Mouse (Mus musculus) ES-E14 (cell line): Measurements from ENCODE around the gene Tmem205. TPM values are rescaled to one million over a fixed set of nuclear protein-coding genes. Genes with fewer than 3 reads are reported as not detected.

Experiments
- DNase-seq: peaks from one replicate; pipeline ENCODE4 v3.0.0-alpha.2; 2013; ENCODE audit warnings: low read depth, low spot score
- H3K27ac ChIP-seq: 2 replicates; pipeline ENCODE4 v1.5.1; 2012; ENCODE audit warnings: low read depth, mild to moderate bottlenecking, low read length, moderate library complexity, mixed read lengths; ENCODE audit not compliant: poor library complexity, insufficient read depth, severe bottlenecking
- H3K36me3 ChIP-seq: 2 replicates; pipeline ENCODE4 v1.6.1; 2012; ENCODE audit warnings: mild to moderate bottlenecking, low read length, moderate library complexity, mixed read lengths; ENCODE audit not compliant: control insufficient read depth, poor library complexity, insufficient read depth, severe bottlenecking
- H3K4me1 ChIP-seq, 2 experiments: fragments of 150-350 bp in 1 of 2; sonication (generic) in 1 of 2; 2 replicates each; pipeline ENCODE4 v1.6.1; 2012; ENCODE audit warnings: low read length in 2 of 2, mild to moderate bottlenecking in 1 of 2, mixed read lengths in 1 of 2; ENCODE audit not compliant: control insufficient read depth in 2 of 2, insufficient read depth in 2 of 2, poor library complexity in 1 of 2
- H3K4me3 ChIP-seq, 2 experiments: fragments of 150-350 bp in 1 of 2; sonication (generic) in 1 of 2; 2 replicates each; pipeline ENCODE4 v1.5.1; 2012; ENCODE audit warnings: low read length in 2 of 2, low read depth in 1 of 2, mild to moderate bottlenecking in 1 of 2, mixed read lengths in 1 of 2; ENCODE audit not compliant: insufficient read depth in 1 of 2, poor library complexity in 1 of 2, severe bottlenecking in 1 of 2
- H3K9ac ChIP-seq: 2 replicates; pipeline ENCODE4 v1.6.1; 2012; ENCODE audit warnings: low read depth, mild to moderate bottlenecking, low read length, mixed read lengths; ENCODE audit not compliant: poor library complexity, insufficient read depth, severe bottlenecking
- H3K9me3 ChIP-seq: fragments of 150-350 bp; sonication (generic); 2 replicates; pipeline ENCODE4 v1.6.1; 2012; ENCODE audit warnings: low read depth, mild to moderate bottlenecking, low read length; ENCODE audit not compliant: control insufficient read depth, insufficient read depth
- CHD2 ChIP-seq: IDR thresholded peaks from 2 replicates; pipeline ENCODE4 v1.6.1; 2014; ENCODE audit warnings: mild to moderate bottlenecking, low read depth, low read length, inconsistent platforms
- HCFC1 ChIP-seq: IDR thresholded peaks from 2 replicates; pipeline ENCODE4 v1.6.1; 2012; ENCODE audit warnings: low read length, inconsistent platforms, borderline replicate concordance; ENCODE audit not compliant: insufficient read depth
- MAFK ChIP-seq: IDR thresholded peaks from 2 replicates; pipeline ENCODE4 v1.6.1; 2014; ENCODE audit warnings: mild to moderate bottlenecking, low read depth, low read length, inconsistent platforms; ENCODE audit not compliant: insufficient read depth
- ZC3H11A ChIP-seq: IDR thresholded peaks from 2 replicates; pipeline ENCODE4 v1.6.1; 2012; ENCODE audit warnings: low read depth, mild to moderate bottlenecking, inconsistent platforms, low read length, borderline replicate concordance
- ZNF384 ChIP-seq: IDR thresholded peaks from 2 replicates; pipeline ENCODE4 v1.6.1; 2012; ENCODE audit warnings: low read depth, low read length, inconsistent platforms
- in situ Hi-C, 2 experiments: fragments of 600-800 bp; cut with MboI; formaldehyde crosslinking; loops; one replicate each; pipeline ENCODE4 v1.15.1; 2025; ENCODE audit warnings: low sequenced_read_pairs in 2 of 2, inconsistent platforms in 1 of 2; ENCODE audit not compliant: unreplicated experiment in 2 of 2
- total RNA-seq: library from RNA; depleted of rRNA; stranded (reverse); fragments of 300-350 nt; gene quantifications from 2 replicates; pipeline ENCODE4 v1.2.3, GENCODE M21; 2012

Gene Tmem205
- total RNA-seq, 1 experiment = 38.1 TPM

- no peak for TF ChIP-seq MAFK
- no peak for TF ChIP-seq ZNF384
- TF ChIP-seq ZC3H11A = no peak
- TF ChIP-seq CHD2 = no peak
- TF ChIP-seq HCFC1 = no peak
- Histone ChIP-seq H3K27ac (no peak within 1 kb of the TSS), H3K9me3 (no peaks in the 10 kb centered on the region), H3K9ac (peak within 1 kb of the TSS; percentile 42; the same call in 1 of the 2 replicates), H3K4me3 (peak within 1 kb of the TSS; percentile 54 to 68), H3K36me3 (no peaks in the 10 kb centered on the region), H3K4me1 (peaks cover 0 to 7% of the 10 kb centered on the region in 2 experiments; a peak in 2 of 4 replicates)
- no peak for DNase-seq
- in situ Hi-C loops = no loop called here
These were observed 36.1 kb upstream of the Tmem205 start, which contains the start of gene Epor for GRCm38 (mm10) chr9:21963417-21963816. Epor (minus strand) TSS chr9:21963506.

GRCm38 (mm10) chr9:21962416-21963059 lies 35.2 kb upstream of the Tmem205 start:
- H3K9ac ChIP-seq = peak overlapping the region; percentile 42; the same call in 1 of the 2 replicates
- H3K9me3 ChIP-seq = no peaks in the 10 kb centered on the region
- TF ChIP-seq MAFK (no peak), HCFC1 (no peak), ZC3H11A (no peak), CHD2 (no peak), ZNF384 (no peak)
- no peak overlapping the region for H3K27ac ChIP-seq
- in situ Hi-C loops = no loop called here
- no peaks in the 10 kb centered on the region; the same call in 1 of the 2 replicates for H3K36me3 ChIP-seq
- peak; percentile 56 for DNase-seq
- H3K4me1 ChIP-seq = peaks cover 0 to 9% of the 10 kb centered on the region in 2 experiments; a peak in 2 of 4 replicates
- peak overlapping the region; percentile 54 to 68 for H3K4me3 ChIP-seq

- Histone ChIP-seq H3K4me3 (peak overlapping the region; percentile 54 to 68), H3K36me3 (no peaks in the 10 kb centered on the region; the same call in 1 of the 2 replicates), H3K9ac (peak overlapping the region; percentile 42), H3K27ac (no peak overlapping the region), H3K9me3 (no peaks in the 10 kb centered on the region), H3K4me1 (peaks cover 0 to 9% of the 10 kb centered on the region in 2 experiments; a peak in 2 of 4 replicates)
- TF ChIP-seq ZNF384 (no peak), ZC3H11A (no peak), CHD2 (no peak), MAFK (no peak), HCFC1 (no peak)
- in situ Hi-C loops = no loop called here
- DNase-seq = no peak
These were observed 34.7 kb upstream of the Tmem205 start for GRCm38 (mm10) chr9:21962010-21962409.

GRCm38 (mm10) chr9:21961366-21961980 lies 34.1 kb upstream of the Tmem205 start:
- H3K4me1 ChIP-seq = peaks cover 0 to 9% of the 10 kb centered on the region in 2 experiments; a peak in 2 of 4 replicates
- no peak for DNase-seq
- in situ Hi-C loops = no loop called here
- peak overlapping the region; percentile 31; the same call in 1 of the 2 replicates for H3K9ac ChIP-seq
- no peak overlapping the region for H3K27ac ChIP-seq
- no peaks in the 10 kb centered on the region for H3K9me3 ChIP-seq
- no peaks in the 10 kb centered on the region; the same call in 1 of the 2 replicates for H3K36me3 ChIP-seq
- peak overlapping the region; percentile 54 to 68 for H3K4me3 ChIP-seq
- TF ChIP-seq HCFC1 (no peak), MAFK (no peak), ZNF384 (no peak), ZC3H11A (no peak), CHD2 (no peak)
